Mouse (Mus musculus): ENCODE data around the gene Gm10974. TPM values are rescaled to one million over a fixed set of nuclear protein-coding genes. Genes with fewer than 3 reads are reported as not detected.
A peak's percentile ranks its signal among the peaks of the same experiment; 100 is the strongest.

Gm10974 gene
- polyA plus RNA-seq, 1 experiment: not detected

DNA sequence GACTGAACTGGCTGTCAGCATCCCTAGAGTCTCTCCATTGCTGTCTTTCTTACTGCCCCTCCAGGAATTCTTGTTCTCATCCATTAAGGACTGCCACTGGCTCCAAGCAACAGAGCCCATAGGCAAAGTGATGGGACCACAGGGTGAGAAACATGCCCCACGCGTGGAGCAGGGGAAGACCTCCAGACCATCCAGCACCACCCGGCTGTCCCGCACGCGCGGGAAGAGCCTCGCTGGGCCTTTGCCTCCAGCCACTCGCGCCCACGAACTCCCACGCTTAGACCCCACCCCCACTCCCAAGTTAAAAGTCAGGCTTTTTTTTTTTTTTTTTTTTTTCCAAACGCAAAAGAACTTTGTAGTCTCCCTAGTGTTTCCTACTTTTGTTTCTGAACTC is 21.7 kb downstream of the Gm10974 start:
- DNase-seq: peak; percentile 10
- Histone ChIP-seq H3K4me3 (ENCODE audit: insufficient read depth, low read depth, low read length) (peak overlapping the region; percentile 71), H3K36me3 (ENCODE audit: control insufficient read depth, insufficient read depth, low read length) (no peaks in the 10 kb centered on the region), H3K4me1 (ENCODE audit: control insufficient read depth, insufficient read depth, low read length) (peaks cover 13% of the 10 kb centered on the region; the same call in 1 of the 2 replicates), H3K27ac (ENCODE audit: insufficient read depth, low read depth, low read length) (no peak overlapping the region; the same call in 1 of the 2 replicates), H3K27me3 (replicated peaks; ENCODE audit: control insufficient read depth, insufficient read depth, low read length) (no peaks in the 10 kb centered on the region)
- 4% methylated on average over 13 of the region's 13 CpGs for WGBS
- no peak for TF ChIP-seq POLR2A (IDR thresholded peaks at IDR 0.05; ENCODE audit: low read depth, low read length)
- TF ChIP-seq CTCF (conservative IDR thresholded peaks at IDR 0.05; ENCODE audit: insufficient read depth, insufficient read length, low read depth, low read length): no peak

DNA sequence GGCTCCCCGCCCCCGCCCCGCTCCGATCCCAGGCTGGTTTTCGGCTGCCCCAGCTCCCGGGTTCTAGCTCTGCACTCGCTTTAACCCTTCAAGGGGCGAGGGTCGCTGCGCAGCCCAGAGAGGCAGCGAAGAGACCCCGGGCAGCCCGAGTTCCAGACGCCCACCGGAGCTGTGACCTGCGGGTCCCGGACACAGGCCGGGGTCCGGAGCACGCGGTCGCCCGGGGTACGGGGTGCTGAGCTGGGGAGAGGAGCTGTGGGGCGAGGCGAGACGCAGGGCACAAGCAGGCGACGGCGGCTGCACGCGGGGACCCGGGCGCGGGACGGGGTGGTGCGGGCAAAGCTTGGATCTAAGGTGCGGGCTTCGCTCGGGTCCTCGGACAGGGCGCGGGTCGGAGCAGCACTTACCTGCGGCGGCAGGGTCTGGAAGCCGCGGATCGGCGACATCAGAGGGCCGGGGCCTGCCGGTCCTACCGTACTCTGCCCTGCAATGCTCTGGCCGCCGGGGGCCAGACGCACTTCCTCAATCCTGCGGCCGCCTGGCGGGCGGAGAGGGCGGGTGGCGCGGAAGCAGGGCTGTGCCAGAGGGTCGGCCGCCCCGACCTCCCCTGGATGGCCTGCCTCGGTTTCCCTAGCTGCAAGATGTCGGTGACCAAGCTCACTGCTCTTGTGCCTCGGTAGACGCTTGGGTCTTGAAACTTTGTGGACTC is 22.3 kb downstream of the Gm10974 start, which contains the start of gene Lrrk1:
Gene Lrrk1 (minus strand): TSS at position 538 of the 709 bp plus-strand sequence.
- TF ChIP-seq POLR2A (IDR thresholded peaks at IDR 0.05; ENCODE audit: low read depth, low read length): no peak
- TF ChIP-seq CTCF (conservative IDR thresholded peaks at IDR 0.05; ENCODE audit: insufficient read depth, insufficient read length, low read depth, low read length): 0 out of 2 replicates have a peak, but pooled peaks have one; percentile 35
- H3K36me3 ChIP-seq (ENCODE audit: control insufficient read depth, insufficient read depth, low read length): no peaks in the 10 kb centered on the region
- peak; percentile 72 for DNase-seq
- no peaks in the 10 kb centered on the region for H3K27me3 ChIP-seq (replicated peaks; ENCODE audit: control insufficient read depth, insufficient read depth, low read length)
- H3K27ac ChIP-seq (ENCODE audit: insufficient read depth, low read depth, low read length): peak within 1 kb of the TSS; percentile 77
- H3K4me3 ChIP-seq (ENCODE audit: insufficient read depth, low read depth, low read length): peak within 1 kb of the TSS; percentile 71
- under 1% methylated on average over 70 of the region's 70 CpGs for WGBS
- H3K4me1 ChIP-seq (ENCODE audit: control insufficient read depth, insufficient read depth, low read length): peaks cover 13% of the 10 kb centered on the region; the same call in 1 of the 2 replicates

DNA sequence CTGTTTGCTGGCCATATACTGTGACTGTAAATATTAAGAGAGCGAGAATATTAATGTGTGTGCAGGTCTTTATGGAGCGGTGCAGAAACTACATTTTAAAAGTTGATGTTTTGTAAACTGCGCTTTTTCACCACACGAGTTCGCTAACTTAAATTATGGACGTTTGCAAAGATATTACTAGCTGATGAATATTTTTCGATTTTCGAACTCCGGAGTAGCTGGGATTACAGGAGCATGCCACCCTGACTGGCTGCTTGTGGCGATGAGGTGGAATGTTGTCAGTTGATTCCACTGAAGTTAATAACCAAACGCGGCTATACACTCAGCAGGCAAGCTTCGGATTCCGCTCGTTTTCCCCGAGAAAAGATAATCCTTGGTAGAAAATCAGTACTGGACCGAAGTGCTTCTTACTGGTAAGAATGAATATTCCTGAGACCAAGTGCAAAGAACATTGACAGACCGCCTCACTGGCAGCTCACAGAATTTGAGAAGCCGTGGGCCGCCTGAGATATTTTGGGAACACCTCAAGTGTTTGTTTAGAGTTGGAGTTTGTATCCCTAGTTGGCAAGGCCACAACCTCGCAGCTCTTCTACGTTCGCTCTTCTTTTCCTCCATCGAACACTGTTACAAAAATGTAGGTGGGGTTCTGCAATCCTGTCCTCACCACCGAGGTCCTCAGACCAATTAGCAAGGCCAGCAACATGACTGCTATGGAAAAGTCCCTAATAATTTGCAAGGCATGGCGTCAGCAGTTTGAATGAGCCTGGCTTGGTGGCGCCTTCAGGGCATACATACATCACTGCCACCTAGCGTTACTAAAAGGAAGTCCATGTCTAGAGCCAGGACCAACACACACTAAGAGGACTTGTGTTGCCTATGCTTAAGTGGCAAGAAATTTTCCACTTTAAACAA is 23.2 kb downstream of the Gm10974 start:
- WGBS: 6% methylated on average over 28 of the region's 28 CpGs
- TF ChIP-seq POLR2A (IDR thresholded peaks at IDR 0.05; ENCODE audit: low read depth, low read length) (no peak), CTCF (conservative IDR thresholded peaks at IDR 0.05; ENCODE audit: insufficient read depth, insufficient read length, low read depth, low read length) (peak; percentile 96)
- H3K27ac ChIP-seq (ENCODE audit: insufficient read depth, low read depth, low read length): peak overlapping the region; percentile 77; the same call in 1 of the 2 replicates
- peak; percentile 91 for DNase-seq
- no peaks in the 10 kb centered on the region for H3K36me3 ChIP-seq (ENCODE audit: control insufficient read depth, insufficient read depth, low read length)
- peaks cover 10% of the 10 kb centered on the region; the same call in 1 of the 2 replicates for H3K4me1 ChIP-seq (ENCODE audit: control insufficient read depth, insufficient read depth, low read length)
- H3K4me3 ChIP-seq (ENCODE audit: insufficient read depth, low read depth, low read length): peak overlapping the region; percentile 71
- no peaks in the 10 kb centered on the region for H3K27me3 ChIP-seq (replicated peaks; ENCODE audit: control insufficient read depth, insufficient read depth, low read length)

- no peaks in the 10 kb centered on the region for H3K36me3 ChIP-seq (ENCODE audit: control insufficient read depth, insufficient read depth, low read length)
- TF ChIP-seq CTCF (conservative IDR thresholded peaks at IDR 0.05; ENCODE audit: insufficient read depth, insufficient read length, low read depth, low read length): no peak
- no peak for TF ChIP-seq POLR2A (IDR thresholded peaks at IDR 0.05; ENCODE audit: low read depth, low read length)
- WGBS: 38% methylated on average over 3 of the region's 3 CpGs
- H3K27ac ChIP-seq (ENCODE audit: insufficient read depth, low read depth, low read length): no peak overlapping the region
- DNase-seq: peak; percentile 51
- no peaks in the 10 kb centered on the region for H3K27me3 ChIP-seq (replicated peaks; ENCODE audit: control insufficient read depth, insufficient read depth, low read length)
- no peaks in the 10 kb centered on the region for H3K4me1 ChIP-seq (ENCODE audit: control insufficient read depth, insufficient read depth, low read length)
- H3K4me3 ChIP-seq (ENCODE audit: insufficient read depth, low read depth, low read length): no peak overlapping the region
Observed at GRCm38 (mm10) chr7:66397288-66397687, 31.6 kb downstream of the Gm10974 start.

- TF ChIP-seq POLR2A (IDR thresholded peaks at IDR 0.05; ENCODE audit: low read depth, low read length): no peak
- TF ChIP-seq CTCF (conservative IDR thresholded peaks at IDR 0.05; ENCODE audit: insufficient read depth, insufficient read length, low read depth, low read length): no peak
- H3K4me1 ChIP-seq (ENCODE audit: control insufficient read depth, insufficient read depth, low read length): no peaks in the 10 kb centered on the region
- 75% methylated on average over 8 of the region's 8 CpGs for WGBS
- no peak overlapping the region for H3K27ac ChIP-seq (ENCODE audit: insufficient read depth, low read depth, low read length)
- no peak overlapping the region for H3K4me3 ChIP-seq (ENCODE audit: insufficient read depth, low read depth, low read length)
- no peaks in the 10 kb centered on the region for H3K36me3 ChIP-seq (ENCODE audit: control insufficient read depth, insufficient read depth, low read length)
- DNase-seq: no peak
- no peaks in the 10 kb centered on the region for H3K27me3 ChIP-seq (replicated peaks; ENCODE audit: control insufficient read depth, insufficient read depth, low read length)
Observed at GRCm38 (mm10) chr7:66401605-66402004, 35.9 kb downstream of the Gm10974 start.

DNA sequence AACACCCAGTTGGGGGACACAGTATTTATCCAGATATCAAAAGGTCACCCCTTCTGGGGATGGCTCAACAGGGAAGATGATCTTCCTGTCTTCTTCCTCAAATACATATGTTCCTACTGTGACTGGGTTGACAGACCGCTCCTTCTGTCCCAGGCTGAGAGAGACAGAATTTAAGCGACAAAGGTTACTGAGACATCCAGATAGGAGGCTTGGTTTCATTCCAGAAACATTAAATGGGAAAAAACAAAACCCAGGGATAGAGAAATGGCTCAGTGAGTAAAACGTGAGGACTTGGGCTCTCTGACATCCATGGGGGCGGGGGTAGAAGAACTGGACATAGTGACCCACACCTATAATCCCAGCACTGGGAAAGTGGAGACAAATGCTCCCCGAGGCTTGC is 37.2 kb downstream of the Gm10974 start:
- WGBS: 82% methylated on average over 5 of the region's 5 CpGs
- H3K36me3 ChIP-seq (ENCODE audit: control insufficient read depth, insufficient read depth, low read length): no peaks in the 10 kb centered on the region
- TF ChIP-seq CTCF (conservative IDR thresholded peaks at IDR 0.05; ENCODE audit: insufficient read depth, insufficient read length, low read depth, low read length): no peak
- TF ChIP-seq POLR2A (IDR thresholded peaks at IDR 0.05; ENCODE audit: low read depth, low read length): no peak
- H3K27ac ChIP-seq (ENCODE audit: insufficient read depth, low read depth, low read length): no peak overlapping the region
- H3K4me3 ChIP-seq (ENCODE audit: insufficient read depth, low read depth, low read length): no peak overlapping the region
- DNase-seq: no peak
- no peaks in the 10 kb centered on the region for H3K4me1 ChIP-seq (ENCODE audit: control insufficient read depth, insufficient read depth, low read length)
- H3K27me3 ChIP-seq (replicated peaks; ENCODE audit: control insufficient read depth, insufficient read depth, low read length): no peaks in the 10 kb centered on the region
